Mouse (Mus musculus): Measurements from ENCODE around the gene Slc47a2.
A peak's percentile ranks its signal among the peaks of the same experiment; 100 is the strongest.

The Slc47a2 gene

GRCm38 (mm10) chr11:61342505-61343420 is at the start of gene Slc47a2:
Gene Slc47a2 (minus strand): TSS chr11:61342860.
- peak; percentile 12 for DNase-seq (ENCODE audit: low read depth)

- no peak for DNase-seq (ENCODE audit: low read depth)
Observed at GRCm38 (mm10) chr11:61388936-61389335, 46.3 kb upstream of the Slc47a2 start.

- DNase-seq (ENCODE audit: low read depth): no peak
Observed at GRCm38 (mm10) chr11:61388012-61388411, 45.4 kb upstream of the Slc47a2 start.

GRCm38 (mm10) chr11:61387233-61387632 is 44.6 kb upstream of the Slc47a2 start:
- DNase-seq (ENCODE audit: low read depth): no peak

- no peak for DNase-seq (ENCODE audit: low read depth)
Observed at GRCm38 (mm10) chr11:61385725-61386124, 43.1 kb upstream of the Slc47a2 start.

- no peak for DNase-seq (ENCODE audit: low read depth)
Observed at GRCm38 (mm10) chr11:61381272-61381671, 38.6 kb upstream of the Slc47a2 start.

GRCm38 (mm10) chr11:61378651-61379050 is 36.0 kb upstream of the Slc47a2 start:
- no peak for DNase-seq (ENCODE audit: low read depth)

- no peak for DNase-seq (ENCODE audit: low read depth)
Observed at GRCm38 (mm10) chr11:61377881-61378613, 35.4 kb upstream of the Slc47a2 start, which contains the start of gene Slc47a1. Gene Slc47a1 (minus strand): TSS chr11:61378345.

- DNase-seq (ENCODE audit: low read depth): no peak
Observed at GRCm38 (mm10) chr11:61368668-61369067, 26.0 kb upstream of the Slc47a2 start.

GRCm38 (mm10) chr11:61366517-61367273 is 24.0 kb upstream of the Slc47a2 start:
- no peak for DNase-seq (ENCODE audit: low read depth)

- DNase-seq (ENCODE audit: low read depth): no peak
Observed at GRCm38 (mm10) chr11:61365938-61366337, 23.3 kb upstream of the Slc47a2 start.

GRCm38 (mm10) chr11:61364096-61364495 is 21.4 kb upstream of the Slc47a2 start:
- DNase-seq (ENCODE audit: low read depth): no peak

GRCm38 (mm10) chr11:61361515-61362190 is 19.0 kb upstream of the Slc47a2 start:
- no peak for DNase-seq (ENCODE audit: low read depth)

GRCm38 (mm10) chr11:61356600-61356999 is 13.9 kb upstream of the Slc47a2 start:
- DNase-seq (ENCODE audit: low read depth): no peak

- no peak for DNase-seq (ENCODE audit: low read depth)
Observed at GRCm38 (mm10) chr11:61356111-61356510, 13.5 kb upstream of the Slc47a2 start.

- DNase-seq (ENCODE audit: low read depth): no peak
Observed at GRCm38 (mm10) chr11:61355351-61355750, 12.7 kb upstream of the Slc47a2 start.

- no peak for DNase-seq (ENCODE audit: low read depth)
Observed at GRCm38 (mm10) chr11:61354346-61354745, 11.7 kb upstream of the Slc47a2 start.

GRCm38 (mm10) chr11:61353038-61353437 is 10.4 kb upstream of the Slc47a2 start:
- no peak for DNase-seq (ENCODE audit: low read depth)

GRCm38 (mm10) chr11:61352138-61352651 is 9.5 kb upstream of the Slc47a2 start:
- no peak for DNase-seq (ENCODE audit: low read depth)

GRCm38 (mm10) chr11:61349337-61349736 is 6.7 kb upstream of the Slc47a2 start:
- DNase-seq (ENCODE audit: low read depth): peak; percentile 53

GRCm38 (mm10) chr11:61346133-61346532 is 3.5 kb upstream of the Slc47a2 start:
- DNase-seq (ENCODE audit: low read depth): no peak

All from c-Kit-positive CD71-negative TER-119-negative erythroid progenitor cells, embryonic 14.5 days (primary cell).